Mouse (Mus musculus) lung, adult 2 months (tissue): Measurements from ENCODE around the gene Casp8ap2. TPM values are rescaled to one million over a fixed set of nuclear protein-coding genes. Genes with fewer than 3 reads are reported as not detected.

Experiments used
- DNase-seq: peaks from one replicate; pipeline ENCODE4 v3.0.0; 2022
- H3K4me1 ChIP-seq: fragments of 200-500 bp; 2 replicates; pipeline ENCODE4 v1.6.1; 2011; ENCODE audit warnings: low read length; ENCODE audit not compliant: control insufficient read depth, insufficient read depth
- H3K4me3 ChIP-seq: fragments of 200-500 bp; replicated peaks from 2 replicates; pipeline ENCODE3; 2011; ENCODE audit warnings: low read depth, mild to moderate bottlenecking, control low read depth, low read length; ENCODE audit errors: extremely low read depth
- CTCF ChIP-seq: fragments of 200-500 bp; IDR thresholded peaks from 2 replicates; pipeline ENCODE4 v1.5.1; 2011; ENCODE audit warnings: mild to moderate bottlenecking, low read length, control low read depth; ENCODE audit not compliant: insufficient read depth
- POLR2A ChIP-seq: fragments of 200-500 bp; IDR thresholded peaks from 2 replicates; pipeline ENCODE4 v1.6.1; 2011; ENCODE audit warnings: low read depth, mild to moderate bottlenecking, control low read depth, low read length, borderline replicate concordance; ENCODE audit errors: extremely low read depth
- WGBS: fragments of 180-500 bp; shearing (Covaris S2); methylation state at CpG from one replicate; pipeline ENCODE4 v1.1.7; 2018; 5-methylcytosine and 5-hydroxymethylcytosine counted together
- polyA plus RNA-seq: library from polyadenylated mRNA; depleted of rRNA; stranded (reverse); fragments of >200 nt; gene quantifications from 2 replicates; pipeline ENCODE4 v1.2.3, GENCODE M21; 2012; rRNA removed

The Casp8ap2 gene
- polyA plus RNA-seq, 1 experiment: 6.7 TPM

DNA sequence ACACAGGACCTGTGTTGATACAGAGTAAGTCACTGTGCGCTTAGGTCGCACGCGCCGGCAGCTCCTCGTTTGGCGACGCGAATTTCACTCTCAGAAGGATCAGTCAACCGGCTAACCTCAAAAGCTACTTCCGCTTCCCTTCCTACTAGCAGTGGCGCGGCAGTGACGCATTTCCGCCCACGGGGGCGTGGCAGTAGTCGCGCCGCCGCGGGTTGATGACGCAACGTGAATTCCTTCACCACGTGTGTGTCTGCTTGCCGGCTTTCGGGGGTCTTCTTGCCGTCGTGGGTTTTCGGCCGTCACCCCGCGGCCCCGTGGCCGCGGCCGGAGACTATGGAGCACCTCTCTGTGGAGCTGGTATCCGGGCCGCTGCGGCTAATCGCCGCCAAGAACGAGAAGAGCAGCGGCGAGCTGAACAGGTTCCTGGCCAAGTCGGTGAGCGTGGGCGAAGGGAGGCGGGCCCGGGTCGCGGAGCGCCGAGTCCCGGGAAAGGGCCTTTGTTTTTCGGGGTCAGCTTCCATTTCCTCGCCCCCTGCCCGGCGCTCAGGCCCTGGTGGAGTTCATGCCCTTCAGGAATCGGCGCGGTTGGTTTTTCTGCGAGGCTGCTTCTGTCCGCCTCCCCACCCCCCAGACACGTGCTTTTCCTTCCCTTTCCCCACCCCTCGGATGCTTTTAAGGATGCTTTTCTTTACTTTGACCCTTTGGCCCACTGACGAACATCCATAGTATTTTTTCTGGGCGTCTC, 41.8 kb downstream of the Casp8ap2 start, which contains the start of gene Mdn1:
TSS of gene Mdn1 (plus strand) at position 202 of the 745 bp plus-strand sequence.
- WGBS: under 1% methylated on average over 67 of the region's 68 CpGs
- peak; percentile 95 for DNase-seq
- TF ChIP-seq CTCF: no peak
- peak; percentile 85; the same call in 1 of the 2 replicates for TF ChIP-seq POLR2A
- peak within 1 kb of the TSS; percentile 98 for H3K4me3 ChIP-seq
- no peaks in the 10 kb centered on the region for H3K4me1 ChIP-seq

DNA sequence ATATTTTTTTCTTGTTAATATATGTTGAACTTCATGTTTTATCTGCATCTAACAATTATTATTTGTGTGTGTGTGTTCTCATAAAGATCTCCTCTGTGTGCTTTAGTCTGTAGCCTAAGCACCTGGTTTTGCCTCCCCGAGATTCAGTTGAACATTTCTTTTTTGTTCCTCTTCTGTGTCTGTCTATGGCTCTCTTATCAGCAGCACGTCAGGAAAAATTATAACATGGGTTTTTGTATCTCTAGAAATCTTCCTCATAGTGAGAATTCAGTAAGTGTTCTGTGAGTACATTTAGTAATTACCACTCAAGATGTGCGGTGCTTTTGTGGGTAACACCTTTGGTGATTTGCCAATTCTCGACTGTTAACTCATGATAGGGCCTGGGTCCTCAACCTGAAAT, 50.6 kb downstream of the Casp8ap2 start:
- DNase-seq: no peak
- Histone ChIP-seq H3K4me3 (no peak overlapping the region), H3K4me1 (no peaks in the 10 kb centered on the region)
- TF ChIP-seq POLR2A (no peak), CTCF (no peak)
- WGBS: 72% methylated on average over 4 of the region's 4 CpGs

DNA sequence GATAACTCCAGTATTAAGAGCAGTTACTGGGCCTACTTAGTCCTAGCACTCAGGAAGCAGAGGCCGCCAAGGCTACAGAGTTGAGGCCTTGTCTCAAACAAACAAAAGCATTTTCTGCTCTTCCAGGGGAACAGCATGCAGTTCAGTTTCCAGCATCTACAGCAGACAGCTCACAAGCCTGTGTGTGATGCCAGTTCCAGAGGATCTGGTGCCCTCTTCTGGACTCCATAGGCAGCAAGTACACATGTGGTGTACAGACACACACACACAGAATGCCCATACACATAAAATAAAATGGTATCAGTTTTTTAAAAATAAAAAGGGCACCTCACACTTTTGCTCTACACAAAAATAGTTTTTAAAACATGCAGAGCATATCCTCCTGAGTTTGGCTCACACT, 53.0 kb downstream of the Casp8ap2 start:
- no peak for DNase-seq
- TF ChIP-seq CTCF: peak; percentile 12; the same call in 1 of the 2 replicates
- TF ChIP-seq POLR2A: no peak
- H3K4me1 ChIP-seq: no peaks in the 10 kb centered on the region
- 87% methylated on average over 1 of the region's 1 CpGs for WGBS
- H3K4me3 ChIP-seq: no peak overlapping the region

DNA sequence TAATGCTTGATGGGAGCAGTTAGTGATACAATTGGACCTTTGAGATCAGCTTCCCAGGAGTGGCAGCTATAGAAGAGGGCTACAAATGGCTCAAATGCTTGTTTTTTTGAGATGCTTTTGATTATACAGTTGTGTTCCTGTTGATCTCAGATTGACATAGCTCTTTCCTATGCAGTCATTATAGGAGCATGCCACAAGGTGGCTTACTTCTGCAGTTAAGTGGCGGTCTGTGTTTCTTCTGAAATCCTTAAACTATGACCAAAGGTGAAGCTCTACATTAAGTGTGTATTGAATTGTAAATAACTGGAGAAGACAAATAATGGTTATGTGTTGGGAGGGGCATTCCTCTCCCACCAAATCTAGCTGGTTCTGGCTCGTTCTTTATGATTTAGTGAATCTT, 54.6 kb downstream of the Casp8ap2 start:
- DNase-seq: no peak
- H3K4me1 ChIP-seq: no peaks in the 10 kb centered on the region
- TF ChIP-seq POLR2A (no peak), CTCF (no peak)
- 82% methylated on average over 2 of the region's 2 CpGs for WGBS
- H3K4me3 ChIP-seq: no peak overlapping the region

DNA sequence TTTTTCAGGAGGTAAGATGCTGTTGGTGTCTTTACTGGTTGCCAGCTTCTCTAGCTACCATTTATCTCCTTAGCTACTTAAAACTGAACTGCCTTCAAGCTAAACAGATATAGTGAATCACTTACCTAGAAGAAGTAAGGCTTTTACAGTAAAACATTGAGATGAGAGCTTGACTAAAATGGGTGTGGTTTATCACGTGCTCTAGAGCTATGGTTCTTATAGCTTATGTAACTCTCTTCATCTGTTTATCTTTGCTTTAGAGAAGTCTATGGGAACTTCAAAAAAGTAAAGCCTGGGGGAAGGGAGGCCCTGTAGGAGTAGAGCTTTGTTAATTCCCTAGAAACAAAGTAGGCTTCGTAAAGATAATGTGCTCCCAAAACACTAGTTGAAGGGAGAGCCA, 58.8 kb downstream of the Casp8ap2 start:
- 60% methylated on average over 2 of the region's 2 CpGs for WGBS
- no peak for TF ChIP-seq POLR2A
- no peak for TF ChIP-seq CTCF
- no peak for DNase-seq
- Histone ChIP-seq H3K4me1 (no peaks in the 10 kb centered on the region), H3K4me3 (no peak overlapping the region)

DNA sequence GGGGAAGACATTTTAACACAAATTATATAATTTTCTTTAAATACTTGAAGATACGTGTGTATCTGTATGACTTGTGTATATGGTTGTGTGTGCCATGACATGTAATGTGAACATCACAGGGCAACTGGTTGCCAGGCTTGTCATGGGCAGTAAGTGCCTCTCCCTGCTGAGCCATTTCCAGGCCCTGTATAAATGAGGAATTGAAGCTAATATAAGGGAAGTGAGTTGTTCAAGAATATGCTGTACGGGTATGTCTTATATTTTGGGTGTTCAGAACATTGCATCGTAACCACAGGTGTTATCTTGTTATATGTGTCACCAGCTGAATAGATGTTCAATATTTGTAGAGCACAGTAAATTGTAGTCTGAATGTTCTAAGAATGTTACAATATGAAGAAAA, 62.2 kb downstream of the Casp8ap2 start:
- Histone ChIP-seq H3K4me3 (no peak overlapping the region), H3K4me1 (no peaks in the 10 kb centered on the region)
- DNase-seq: no peak
- WGBS: 88% methylated on average over 3 of the region's 3 CpGs
- no peak for TF ChIP-seq CTCF
- TF ChIP-seq POLR2A: no peak

DNA sequence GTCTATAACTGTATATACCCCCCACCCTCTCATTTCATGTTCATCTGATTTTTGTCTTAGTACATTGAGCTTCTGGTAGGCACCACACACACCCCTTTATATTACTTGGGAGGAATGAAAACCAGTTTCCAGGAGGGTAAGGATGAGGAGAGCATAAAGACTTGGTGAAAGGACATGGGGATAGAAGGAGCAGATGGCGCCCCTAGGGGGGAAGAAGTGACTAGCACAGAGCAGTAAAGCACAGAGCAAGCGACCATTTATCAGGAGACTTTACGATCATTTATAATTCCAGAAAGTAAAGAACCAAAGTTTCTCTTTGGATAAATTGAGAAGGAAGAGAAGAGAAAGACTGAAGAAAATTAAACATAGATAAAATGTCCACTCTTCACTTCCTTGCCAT, 65.6 kb downstream of the Casp8ap2 start:
- no peak overlapping the region for H3K4me3 ChIP-seq
- no peaks in the 10 kb centered on the region for H3K4me1 ChIP-seq
- DNase-seq: no peak
- TF ChIP-seq POLR2A (no peak), CTCF (no peak)
- 89% methylated on average over 3 of the region's 3 CpGs for WGBS

DNA sequence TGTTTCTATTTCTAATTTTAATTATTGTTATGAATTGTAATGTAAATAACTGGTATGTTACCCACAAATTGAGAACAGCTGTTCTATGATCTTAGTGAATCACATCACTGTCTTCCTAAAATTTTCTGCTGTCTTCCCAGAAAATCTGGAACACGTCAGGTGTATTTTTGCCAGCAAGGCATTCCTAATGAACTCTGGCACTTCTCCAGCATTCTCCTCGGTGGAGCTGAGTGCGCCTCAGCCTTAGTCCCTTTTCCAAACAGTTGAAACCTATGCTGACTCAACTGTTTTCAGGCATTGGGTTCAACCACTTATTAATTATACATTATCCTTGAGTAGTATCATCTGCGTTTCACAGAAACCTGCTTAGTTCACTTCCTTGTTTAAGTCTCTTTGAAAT, 67.2 kb downstream of the Casp8ap2 start:
- TF ChIP-seq CTCF: no peak
- TF ChIP-seq POLR2A: no peak
- no peak for DNase-seq
- 51% methylated on average over 4 of the region's 4 CpGs for WGBS
- H3K4me3 ChIP-seq: no peak overlapping the region
- no peaks in the 10 kb centered on the region for H3K4me1 ChIP-seq

DNA sequence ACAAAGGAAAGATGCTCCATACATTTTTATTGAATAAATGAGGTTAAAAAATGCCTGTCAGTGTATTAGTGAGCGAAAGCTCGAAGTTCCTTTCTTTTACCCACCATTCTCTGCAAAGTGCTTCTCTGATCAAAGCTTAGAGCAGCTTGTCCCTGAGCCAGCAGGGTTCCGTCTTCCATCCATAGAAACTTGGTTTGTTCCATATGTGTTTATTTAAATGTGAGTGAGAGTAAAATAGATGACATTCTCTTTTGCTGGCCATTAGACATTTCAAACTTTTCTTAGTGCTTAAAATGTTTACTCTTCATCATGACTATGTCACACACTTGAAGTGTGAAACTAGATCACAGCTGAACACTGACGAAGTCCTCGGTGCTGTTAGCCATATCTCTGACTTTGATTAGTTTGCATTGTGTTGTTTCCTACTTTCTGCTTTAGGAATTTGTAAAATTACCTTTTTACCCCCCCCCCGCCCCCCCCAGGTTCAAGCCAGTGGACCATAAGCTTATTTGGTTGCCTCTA, 67.9 kb downstream of the Casp8ap2 start:
- Histone ChIP-seq H3K4me3 (no peak overlapping the region), H3K4me1 (no peaks in the 10 kb centered on the region)
- no peak for DNase-seq
- 65% methylated on average over 6 of the region's 6 CpGs for WGBS
- TF ChIP-seq POLR2A (no peak), CTCF (no peak)

Other genes starting within 250 kb of the Casp8ap2 start
- gene Gja10, start 12.7 kb upstream of the Casp8ap2 start, polyA plus RNA-seq: not detected in 2 replicates
- 4.1 and 6.0 TPM in 2 replicates for gene Mdn1, start 41.7 kb downstream of the Casp8ap2 start, polyA plus RNA-seq
- gene Lyrm2, start 184.8 kb downstream of the Casp8ap2 start, polyA plus RNA-seq: 8.3 and 10.3 TPM in 2 replicates